Mouse (Mus musculus) hindbrain, embryonic 16.5 days (tissue): ENCODE results near the gene Fyttd1. TPM values are rescaled to one million over a fixed set of nuclear protein-coding genes. Genes with fewer than 3 reads are reported as not detected.
"Not testable (repeated sequence)": the region's sequence is repeated elsewhere in the genome, so short reads cannot be mapped to it uniquely, and the experiment has no call there.

Experiments
- ATAC-seq: fragments of 200-750 bp; cut with Nextera tagmentation; 2 replicates; pipeline ENCODE4 v1.8.0; 2017; ENCODE audit warnings: moderate TSS enrichment, moderate library complexity
- H3K27ac ChIP-seq: fragments of 300-500 bp; sonication (generic); 2 replicates; pipeline ENCODE4 v1.5.1; 2014; ENCODE audit warnings: low read depth, mild to moderate bottlenecking, control low read depth, low read length, moderate library complexity
- H3K27me3 ChIP-seq: fragments of 300-500 bp; sonication (generic); replicated peaks from 2 replicates; pipeline ENCODE4 v1.6.1; 2014; ENCODE audit warnings: low read length; ENCODE audit not compliant: control insufficient read depth, insufficient read depth
- H3K36me3 ChIP-seq: fragments of 300-500 bp; sonication (generic); 2 replicates; pipeline ENCODE4 v1.6.1; 2014; ENCODE audit warnings: mild to moderate bottlenecking, low read length, moderate library complexity, mixed read lengths; ENCODE audit not compliant: control insufficient read depth, insufficient read depth
- H3K4me1 ChIP-seq: fragments of 300-500 bp; sonication (generic); 2 replicates; pipeline ENCODE4 v1.6.1; 2014; ENCODE audit warnings: low read depth, low read length; ENCODE audit not compliant: control insufficient read depth, insufficient read depth
- H3K4me2 ChIP-seq: fragments of 300-500 bp; sonication (generic); 2 replicates; pipeline ENCODE4 v1.6.1; 2014; ENCODE audit warnings: mild to moderate bottlenecking, low read length, control low read depth, moderate library complexity
- H3K4me3 ChIP-seq: fragments of 300-500 bp; sonication (generic); 2 replicates; pipeline ENCODE4 v1.5.1; 2014; ENCODE audit warnings: mild to moderate bottlenecking, low read length, control low read depth, moderate library complexity
- H3K9ac ChIP-seq: fragments of 300-500 bp; sonication (generic); 2 replicates; pipeline ENCODE4 v1.6.1; 2014; ENCODE audit warnings: low read depth, mild to moderate bottlenecking, control low read depth, low read length, moderate library complexity
- H3K9me3 ChIP-seq: fragments of 300-500 bp; sonication (generic); 2 replicates; pipeline ENCODE4 v1.6.1; 2014; ENCODE audit warnings: mild to moderate bottlenecking, low read length, moderate library complexity; ENCODE audit not compliant: control insufficient read depth
- WGBS: fragments of 180-500 bp; shearing (Covaris S2); extraction: QIAGEN DNeasy Blood & Tissue Kit; methylation state at CpG from one replicate; pipeline ENCODE4 v1.1.7; 2014; 5-methylcytosine and 5-hydroxymethylcytosine counted together
- polyA plus RNA-seq: library from polyadenylated mRNA; unstranded; fragments of >200 nt; fragmentation: Nextera tagmentation; extraction: Ambion mirVana; gene quantifications from 2 replicates; pipeline ENCODE4 v1.2.1, GENCODE M21; 2015

The Fyttd1 gene
- polyA plus RNA-seq, 1 experiment from 2014 or later, result 103 TPM

DNA sequence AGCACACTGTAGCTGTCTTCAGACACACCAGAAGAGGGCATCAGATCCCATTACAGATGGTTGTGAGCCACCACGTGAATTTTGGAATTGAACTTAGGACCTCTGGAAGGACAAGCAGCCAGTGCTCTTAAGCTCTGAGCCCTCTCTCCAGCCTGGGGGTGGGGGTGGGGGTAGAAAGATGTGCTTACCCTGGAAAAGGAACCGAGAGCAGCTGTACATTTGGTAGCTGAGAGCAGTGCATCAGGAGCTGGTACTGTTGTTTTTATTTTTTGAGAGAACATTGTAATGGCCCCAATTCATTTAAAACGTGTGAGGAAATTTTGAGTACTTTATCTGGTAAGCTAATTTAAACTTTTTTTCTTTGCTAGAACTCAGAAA is 24.7 kb downstream of the Fyttd1 start:
- Histone ChIP-seq H3K4me2 (no peak overlapping the region), H3K4me1 (no peaks in the 10 kb centered on the region), H3K9me3 (no peaks in the 10 kb centered on the region), H3K9ac (no peak overlapping the region), H3K27me3 (no peaks in the 10 kb centered on the region), H3K27ac (no peak overlapping the region), H3K36me3 (peaks cover 13% of the 10 kb centered on the region), H3K4me3 (no peak overlapping the region)
- ATAC-seq, result no peak
- WGBS, result 68% methylated on average over 3 of the region's 3 CpGs

DNA sequence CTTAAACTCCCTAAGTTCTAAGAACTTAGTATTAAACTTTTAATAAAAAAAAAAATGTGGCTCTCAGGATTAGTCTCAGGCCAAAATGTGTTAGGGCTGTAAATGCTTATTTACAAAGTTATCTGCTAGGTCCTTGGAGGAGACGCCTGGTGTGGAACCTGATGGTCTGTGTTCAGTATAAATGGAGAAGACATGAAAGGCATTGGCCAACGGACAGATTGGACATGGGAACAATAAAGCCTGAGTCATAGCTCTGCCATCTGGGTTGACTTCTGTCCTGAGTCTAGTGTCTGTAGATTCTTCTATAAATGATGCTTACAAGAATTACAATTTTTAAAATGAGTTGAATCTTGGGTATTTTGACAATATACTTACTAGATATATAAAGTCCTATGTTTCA is 28.9 kb downstream of the Fyttd1 start:
- 91% methylated on average over 2 of the region's 2 CpGs for WGBS
- Histone ChIP-seq H3K9me3 (no peaks in the 10 kb centered on the region), H3K4me2 (no peak overlapping the region), H3K4me1 (no peaks in the 10 kb centered on the region), H3K27ac (no peak overlapping the region), H3K4me3 (no peak overlapping the region), H3K27me3 (no peaks in the 10 kb centered on the region), H3K9ac (no peak overlapping the region), H3K36me3 (peaks cover 7% of the 10 kb centered on the region; the same call in 1 of the 2 replicates)
- ATAC-seq, result no peak

DNA sequence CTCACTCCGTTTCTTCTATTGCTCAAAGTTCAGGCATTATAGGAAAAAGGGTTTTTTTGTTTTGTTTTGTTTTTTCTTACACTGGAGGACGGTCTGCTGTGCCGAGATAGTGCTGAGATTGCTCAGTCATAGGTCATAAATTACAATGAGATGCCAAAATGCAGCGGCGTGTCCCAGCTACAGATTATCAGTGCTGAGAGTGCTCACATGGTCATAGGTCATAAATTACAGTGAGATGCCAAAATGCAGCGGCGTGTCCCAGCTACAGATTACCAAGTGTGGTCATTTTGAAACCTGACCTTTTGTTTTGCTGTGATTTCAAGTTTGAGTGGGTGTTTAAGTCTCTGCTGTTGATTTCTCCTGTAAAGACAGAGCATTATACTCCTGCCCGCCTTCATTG is 29.4 kb downstream of the Fyttd1 start:
- Histone ChIP-seq H3K4me2 (no peak overlapping the region), H3K36me3 (peaks cover 7% of the 10 kb centered on the region; the same call in 1 of the 2 replicates), H3K27ac (no peak overlapping the region), H3K4me1 (no peaks in the 10 kb centered on the region), H3K9ac (no peak overlapping the region), H3K9me3 (no peaks in the 10 kb centered on the region), H3K4me3 (no peak overlapping the region), H3K27me3 (no peaks in the 10 kb centered on the region)
- no peak for ATAC-seq
- WGBS, result 79% methylated on average over 8 of the region's 8 CpGs

DNA sequence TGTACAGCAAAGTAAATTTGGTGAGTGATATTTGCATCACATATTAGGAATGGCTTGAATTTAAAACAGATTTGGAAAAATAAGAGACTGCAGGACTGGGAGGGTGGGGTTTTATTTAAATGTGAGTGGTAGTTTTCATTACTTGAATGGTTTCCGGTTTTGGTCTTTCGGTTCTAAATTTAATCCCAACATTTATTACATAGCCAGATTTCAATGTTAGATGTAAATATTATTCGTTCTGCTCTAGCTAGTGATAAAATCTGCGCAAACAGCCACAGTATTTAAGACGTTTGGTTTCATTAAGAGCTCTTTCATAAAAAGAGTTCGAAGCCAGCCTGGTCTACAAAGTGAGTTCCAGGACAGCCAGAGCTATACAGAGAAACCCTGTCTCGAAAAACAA is 35.9 kb downstream of the Fyttd1 start:
- Histone ChIP-seq H3K4me3 (no peak overlapping the region), H3K9ac (no peak overlapping the region), H3K27me3 (no peaks in the 10 kb centered on the region), H3K4me1 (peaks cover 7% of the 10 kb centered on the region), H3K4me2 (no peak overlapping the region; the same call in 1 of the 2 replicates), H3K27ac (no peak overlapping the region), H3K36me3 (no peaks in the 10 kb centered on the region), H3K9me3 (no peaks in the 10 kb centered on the region)
- WGBS, result 67% methylated on average over 7 of the region's 7 CpGs
- no peak for ATAC-seq

DNA sequence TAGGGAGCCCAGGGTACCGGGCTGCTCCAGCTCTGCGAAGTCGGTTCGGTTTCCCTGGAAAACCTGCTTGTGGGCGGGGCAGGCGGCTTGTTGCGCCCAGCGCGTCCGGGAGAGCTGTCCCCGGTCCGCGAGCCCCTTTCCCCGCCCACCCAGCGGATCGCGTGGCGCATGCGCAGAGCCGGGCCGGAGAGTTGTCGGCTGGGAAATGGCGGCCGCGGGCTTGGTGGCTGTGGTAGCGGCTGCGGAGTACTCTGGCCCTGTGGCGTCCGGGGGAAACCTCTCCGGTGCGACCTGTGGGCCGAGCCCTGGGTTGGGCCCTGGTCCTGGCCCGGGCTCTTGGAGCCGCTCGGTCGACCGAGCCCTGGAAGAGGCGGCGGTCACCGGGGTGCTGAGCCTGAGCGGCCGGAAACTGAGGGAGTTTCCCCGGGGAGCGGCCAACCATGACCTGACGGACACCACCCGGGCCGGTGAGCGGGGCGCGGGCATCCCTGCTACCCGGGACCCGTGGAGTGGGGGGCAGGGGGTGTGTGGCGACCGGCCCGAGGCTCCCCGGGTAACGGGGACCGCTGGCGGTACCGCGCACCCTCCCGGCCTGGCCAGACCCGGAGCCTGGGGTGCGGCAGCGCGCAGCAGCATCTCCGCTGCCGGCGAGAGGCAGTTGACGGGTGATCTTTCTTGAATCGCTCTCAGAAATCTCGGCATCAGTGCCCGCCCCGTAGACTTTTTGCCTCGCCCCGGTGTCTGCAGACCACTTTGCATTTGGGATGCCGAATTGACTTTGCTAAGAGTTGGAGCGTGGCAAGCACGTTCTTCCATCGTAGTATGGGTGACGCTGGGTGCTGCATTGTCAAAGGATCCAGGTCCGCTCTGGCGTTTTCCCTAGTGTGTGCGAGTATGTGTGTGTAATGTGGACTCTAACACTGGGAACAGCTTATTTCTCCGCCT is 36.9 kb downstream of the Fyttd1 start, which contains the start of gene Lrch3:
Lrch3 (plus strand) TSS at position 164 of the 945 bp plus-strand sequence.
- H3K9me3 ChIP-seq, result no peaks in the 10 kb centered on the region
- peak within 1 kb of the TSS; percentile 98 for H3K4me3 ChIP-seq
- WGBS, result under 1% methylated on average over 75 of the region's 85 CpGs
- peak; percentile 95 for ATAC-seq
- H3K27ac ChIP-seq, result peak within 1 kb of the TSS; percentile 92
- peak within 1 kb of the TSS; percentile 79 for H3K4me2 ChIP-seq
- H3K9ac ChIP-seq, result peak within 1 kb of the TSS; percentile 89
- peaks cover 7% of the 10 kb centered on the region for H3K4me1 ChIP-seq
- H3K36me3 ChIP-seq, result no peaks in the 10 kb centered on the region
- no peaks in the 10 kb centered on the region for H3K27me3 ChIP-seq

DNA sequence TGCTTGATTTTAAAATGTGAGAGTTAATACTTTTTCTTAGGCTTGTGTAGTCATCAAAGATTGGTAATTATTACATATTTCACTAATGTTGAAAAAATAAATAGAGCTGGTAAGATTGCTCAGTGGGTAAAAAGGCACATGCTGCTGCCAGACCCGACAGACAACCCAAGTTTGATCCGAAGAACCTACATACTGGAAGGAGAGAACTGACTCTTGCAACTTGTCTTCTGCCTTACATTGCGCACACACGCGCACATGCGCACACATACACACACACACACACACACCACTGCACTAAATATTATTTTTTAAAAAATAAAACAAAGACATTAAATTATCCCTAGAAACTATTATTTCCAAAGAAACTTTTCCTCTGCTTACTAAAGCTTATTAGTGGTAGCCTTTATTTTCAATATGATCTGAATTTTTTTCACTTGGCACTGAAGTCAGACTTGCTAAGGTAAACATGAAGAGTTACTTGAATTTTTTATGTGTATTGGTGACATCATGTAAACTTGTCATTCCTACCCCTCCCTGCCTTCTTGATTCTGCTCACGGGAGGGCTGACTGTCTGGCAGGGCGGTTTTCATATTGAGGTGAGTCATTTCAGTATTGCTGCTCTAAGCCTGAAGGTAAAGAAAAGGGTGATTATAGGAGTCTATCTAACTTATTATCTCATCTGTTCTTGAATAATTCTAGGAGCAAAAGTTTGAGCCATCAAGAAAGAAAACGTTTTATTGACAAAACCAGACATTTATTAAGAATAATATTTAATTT is 38.2 kb downstream of the Fyttd1 start:
- Histone ChIP-seq H3K4me1 (peaks cover 7% of the 10 kb centered on the region), H3K4me2 (peak overlapping the region; percentile 79), H3K9me3 (no peaks in the 10 kb centered on the region; the same call in 1 of the 2 replicates), H3K9ac (peak overlapping the region; percentile 35; the same call in 1 of the 2 replicates), H3K4me3 (peak overlapping the region; percentile 98), H3K36me3 (no peaks in the 10 kb centered on the region), H3K27me3 (no peaks in the 10 kb centered on the region), H3K27ac (no peak overlapping the region)
- WGBS, result 70% methylated on average over 9 of the region's 9 CpGs
- no peak for ATAC-seq

DNA sequence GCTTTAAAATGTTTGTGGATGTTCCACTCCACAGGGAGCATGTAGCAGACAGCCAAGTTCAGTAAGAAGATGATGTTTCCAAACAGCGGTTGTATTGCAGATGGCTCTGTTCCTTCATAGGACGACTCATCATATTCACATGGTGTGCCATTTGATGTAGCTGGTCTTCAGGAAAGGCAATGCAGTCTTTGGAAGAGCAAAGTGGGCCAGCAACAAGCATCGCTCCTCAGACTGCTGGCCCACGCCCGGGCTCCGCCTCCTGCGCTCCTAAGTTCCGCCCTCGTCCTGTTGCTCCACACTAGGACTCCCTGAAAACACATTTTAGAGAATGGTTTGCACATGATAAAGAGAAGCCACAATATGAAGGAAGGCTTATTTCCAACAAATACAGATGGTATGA is 49.3 kb downstream of the Fyttd1 start:
- 90% methylated on average over 9 of the region's 9 CpGs for WGBS

DNA sequence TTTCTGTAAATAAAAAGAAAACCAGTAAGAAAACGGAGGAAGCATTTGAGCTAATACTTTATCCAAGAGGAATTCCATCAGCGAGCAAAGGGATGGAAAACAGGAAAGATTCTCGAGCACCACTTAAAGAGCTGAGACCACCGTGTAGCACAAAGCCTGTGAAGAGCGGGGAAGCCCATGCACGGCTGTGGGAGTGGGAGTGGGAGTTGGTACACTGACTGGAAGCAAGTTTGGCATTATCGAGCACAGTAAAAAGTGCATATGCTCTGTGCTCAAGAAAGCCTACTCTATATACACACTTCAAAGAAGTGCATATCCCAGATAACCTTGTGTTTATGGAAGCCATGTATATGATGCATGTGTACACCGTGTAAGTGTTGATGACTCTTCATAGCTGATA is 49.7 kb downstream of the Fyttd1 start:
- no peak overlapping the region for H3K4me3 ChIP-seq
- 92% methylated on average over 8 of the region's 8 CpGs for WGBS
- no peak overlapping the region for H3K4me2 ChIP-seq
- no peaks in the 10 kb centered on the region for H3K9me3 ChIP-seq
- no peak overlapping the region for H3K9ac ChIP-seq
- no peak for ATAC-seq
- H3K4me1 ChIP-seq, result no peaks in the 10 kb centered on the region; the same call in 1 of the 2 replicates
- no peak overlapping the region for H3K27ac ChIP-seq
- no peaks in the 10 kb centered on the region for H3K27me3 ChIP-seq
- 0 out of 2 replicates have a peak, but pooled peaks cover 2% of the 10 kb centered on the region for H3K36me3 ChIP-seq

More for the DNA sequence above, 49.3 kb downstream of the Fyttd1 start:
- H3K27ac ChIP-seq, H3K4me1 ChIP-seq, H3K9ac ChIP-seq, H3K4me2 ChIP-seq, H3K36me3 ChIP-seq, H3K9me3 ChIP-seq, ATAC-seq, H3K4me3 ChIP-seq, H3K27me3 ChIP-seq: not testable (repeated sequence)

DNA sequence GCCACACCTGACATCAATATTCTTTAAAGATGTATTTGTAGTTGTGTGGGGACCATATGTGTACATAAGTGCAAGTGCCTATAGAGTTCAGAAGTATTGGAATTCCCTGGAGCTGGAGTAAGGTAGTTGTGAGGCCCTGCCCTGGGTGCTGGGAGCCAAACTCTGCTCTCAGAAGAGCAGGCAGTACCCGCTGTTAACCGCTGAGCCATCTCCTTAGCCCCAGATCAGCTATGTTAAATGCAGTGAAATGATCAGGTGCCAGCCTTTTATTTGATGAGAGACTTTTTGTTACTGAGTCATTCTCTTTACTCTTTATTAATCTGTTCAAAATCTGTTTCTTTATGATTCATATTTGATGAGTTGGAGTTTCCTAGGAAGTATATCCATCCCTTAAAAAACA is 52.6 kb downstream of the Fyttd1 start:
- Histone ChIP-seq H3K27me3 (no peaks in the 10 kb centered on the region), H3K27ac (no peak overlapping the region), H3K9me3 (no peaks in the 10 kb centered on the region), H3K4me1 (no peaks in the 10 kb centered on the region; the same call in 1 of the 2 replicates), H3K4me3 (no peak overlapping the region), H3K36me3 (no peaks in the 10 kb centered on the region), H3K4me2 (no peak overlapping the region), H3K9ac (no peak overlapping the region)
- no peak for ATAC-seq
- 19% methylated on average over 2 of the region's 2 CpGs for WGBS
